Mouse (Mus musculus) R1 (cell line): ENCODE measurements at regions not wholly inside any gene's neighbourhood (a gene's known extent, or its start where the extent isn't known, plus 50 kb on each side); places are given as distances from the start of the nearest gene placed in this dataset.

Source experiments
- DNase-seq: peaks from one replicate; pipeline ENCODE4 v3.0.0-alpha.2; 2018; ENCODE audit warnings: low read depth, low spot score

GRCm38 (mm10) chr16:39102151-39102550 lies 209.7 kb downstream of the Igsf11 start:
- DNase-seq, result peak; percentile 18

- no peak for DNase-seq
Measured at GRCm38 (mm10) chr16:39103360-39104095, 211.1 kb downstream of the Igsf11 start.

GRCm38 (mm10) chr16:39109383-39110033 lies 217.0 kb downstream of the Igsf11 start:
- peak; percentile 62 for DNase-seq

DNA sequence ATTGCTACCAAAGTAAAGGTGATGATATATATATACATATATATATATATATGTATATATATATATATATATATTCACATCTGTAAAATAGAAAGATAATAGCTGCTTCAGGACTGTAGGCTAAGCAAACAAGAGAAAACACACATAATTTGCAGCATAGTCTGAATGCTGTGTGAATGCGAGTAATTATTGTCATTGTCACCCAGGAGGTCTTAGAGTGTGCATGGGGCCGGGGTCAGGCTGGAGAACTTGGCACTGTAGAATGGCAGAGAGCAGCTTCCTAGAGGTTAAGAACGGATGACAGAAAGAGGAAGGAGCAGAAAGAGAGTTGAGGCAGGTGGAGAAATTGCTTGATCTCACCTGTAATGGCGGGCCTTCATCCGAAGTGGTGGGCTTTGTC lies 217.6 kb downstream of the Igsf11 start:
- DNase-seq, result no peak

DNA sequence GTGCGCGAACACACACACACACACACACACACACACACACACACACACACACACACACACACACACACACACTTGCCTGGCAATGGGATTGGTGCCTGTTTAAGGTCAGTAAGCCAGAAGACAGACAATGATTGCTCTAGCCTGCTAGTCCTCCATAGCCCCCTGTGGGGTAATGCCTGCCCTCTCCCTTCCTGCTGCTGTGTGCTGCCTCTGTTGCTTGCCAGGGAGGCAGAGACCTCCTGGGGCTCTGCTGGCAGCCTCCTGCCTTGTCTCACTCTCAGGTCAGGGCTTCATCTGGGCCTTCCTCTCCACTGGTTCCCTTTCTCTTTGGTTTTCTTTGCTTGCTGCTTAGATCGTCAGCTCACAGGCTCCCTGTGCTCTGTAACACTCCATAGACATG lies 225.6 kb downstream of the Igsf11 start:
- DNase-seq, result no peak

- no peak for DNase-seq
Measured at GRCm38 (mm10) chr16:39119811-39120210, 227.3 kb downstream of the Igsf11 start.

DNA sequence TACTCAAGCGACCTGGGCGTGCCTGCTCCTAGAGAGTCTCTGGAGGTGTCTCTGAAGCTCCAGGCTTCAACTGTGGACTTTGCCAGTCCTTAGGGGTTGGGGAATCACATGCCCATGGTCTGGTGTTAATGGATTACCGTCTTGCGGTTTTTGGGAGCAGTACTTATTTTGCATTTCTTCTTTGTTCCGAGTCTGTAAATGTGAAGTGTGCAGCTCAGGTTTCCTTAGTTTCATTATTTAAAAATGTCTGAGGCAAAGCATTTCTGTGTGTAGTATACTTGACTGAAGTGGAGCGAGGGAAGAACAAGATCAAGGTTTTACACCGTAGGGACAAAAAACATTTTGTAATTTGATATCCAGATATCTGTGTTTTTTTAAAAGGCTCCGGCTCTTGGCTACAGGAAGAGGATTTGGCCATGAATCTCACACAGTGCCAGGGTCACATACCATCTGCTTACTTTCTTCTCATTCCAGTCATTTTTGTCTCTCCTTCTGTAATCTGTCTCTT lies 231.0 kb downstream of the Igsf11 start:
- no peak for DNase-seq

DNA sequence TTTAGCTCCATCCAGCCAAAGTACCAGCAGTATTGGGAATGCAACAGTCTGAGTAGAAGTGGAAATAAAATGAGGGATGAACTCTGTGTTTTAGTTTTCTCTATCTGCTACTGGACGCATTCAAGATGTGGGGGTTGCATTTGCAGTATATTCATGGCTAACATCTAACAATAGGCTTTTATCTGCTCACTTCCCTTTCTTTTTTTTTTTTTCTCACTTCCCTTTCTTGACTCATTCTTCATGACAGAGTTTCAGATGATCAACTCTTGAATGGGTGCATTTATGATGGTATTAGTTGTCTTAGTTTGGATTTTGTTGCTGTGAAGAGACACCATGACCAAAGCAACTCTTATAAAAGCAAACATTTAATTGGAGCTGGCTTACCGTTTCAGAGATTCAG lies 240.0 kb downstream of the Igsf11 start:
- DNase-seq, result no peak

- no peak for DNase-seq
Measured at GRCm38 (mm10) chr16:39135777-39136176, 243.3 kb downstream of the Igsf11 start.

- DNase-seq, result no peak
Measured at GRCm38 (mm10) chr16:39147151-39147550, 254.7 kb downstream of the Igsf11 start.

DNA sequence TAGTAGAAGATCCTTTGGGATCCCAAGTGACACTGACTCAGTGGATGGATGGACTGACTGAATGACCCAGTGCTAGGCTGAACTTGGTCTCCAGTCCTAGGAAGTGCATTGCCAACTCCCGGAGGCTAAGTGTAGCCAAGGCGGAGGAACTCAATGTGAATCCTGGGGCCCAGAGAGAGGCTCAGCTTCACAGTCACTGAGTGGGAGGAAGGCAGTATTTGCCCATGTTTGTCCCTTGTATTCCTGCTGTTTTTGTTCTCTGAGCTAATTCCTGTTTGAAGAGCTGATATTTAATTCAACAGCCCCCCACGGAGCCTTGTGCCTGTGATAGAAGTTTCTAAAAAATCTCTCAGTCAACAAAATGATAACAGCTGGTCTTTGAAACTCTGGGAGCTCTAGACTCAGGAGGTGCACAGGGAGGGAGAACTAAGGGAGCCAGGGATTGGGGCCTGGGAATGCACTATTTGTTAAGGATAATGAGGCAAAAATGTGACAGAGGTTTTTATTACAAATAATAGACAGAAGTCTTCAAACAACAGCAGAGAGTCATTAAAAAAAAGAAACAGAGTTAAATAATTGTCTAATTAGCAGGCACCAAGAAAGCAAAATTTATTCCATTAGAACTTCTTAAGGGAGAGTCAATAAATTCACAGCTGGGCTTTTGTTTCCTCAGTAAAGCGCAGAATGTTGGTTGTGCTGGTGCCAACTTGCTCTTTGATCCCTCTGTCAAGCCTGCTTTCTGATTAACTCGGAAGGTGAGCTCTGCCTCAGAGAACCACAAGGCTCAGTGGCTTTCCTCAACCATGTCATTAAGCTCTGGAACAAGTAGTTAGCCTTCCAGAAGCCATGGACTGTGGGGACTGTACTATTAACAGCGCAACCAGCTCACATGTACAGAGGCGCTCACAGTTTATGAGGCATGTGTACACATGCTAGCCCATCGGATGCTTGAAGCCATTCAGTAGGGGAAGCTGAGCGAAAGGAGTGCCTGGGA lies 259.2 kb downstream of the Igsf11 start:
- no peak for DNase-seq

DNA sequence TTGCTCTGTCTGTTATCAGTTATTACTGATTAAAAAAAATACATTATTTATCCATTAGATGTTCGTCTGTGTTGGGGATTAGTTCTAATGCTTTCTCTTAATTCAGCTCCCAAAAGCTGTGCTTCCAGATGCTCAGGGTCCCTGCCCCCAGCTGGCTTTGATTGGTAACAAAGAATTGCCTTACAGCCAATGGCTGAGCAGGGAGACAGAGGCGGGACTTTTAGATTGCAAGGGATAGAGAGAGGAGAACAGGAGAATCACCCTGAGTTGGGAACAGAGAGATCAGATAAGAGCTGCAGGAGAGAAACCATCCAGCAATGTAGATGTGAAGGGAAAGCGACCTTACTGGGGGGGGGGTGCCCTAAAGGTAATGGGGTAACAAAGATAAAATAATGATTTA lies 266.4 kb downstream of the Igsf11 start:
- peak; percentile 6 for DNase-seq

DNA sequence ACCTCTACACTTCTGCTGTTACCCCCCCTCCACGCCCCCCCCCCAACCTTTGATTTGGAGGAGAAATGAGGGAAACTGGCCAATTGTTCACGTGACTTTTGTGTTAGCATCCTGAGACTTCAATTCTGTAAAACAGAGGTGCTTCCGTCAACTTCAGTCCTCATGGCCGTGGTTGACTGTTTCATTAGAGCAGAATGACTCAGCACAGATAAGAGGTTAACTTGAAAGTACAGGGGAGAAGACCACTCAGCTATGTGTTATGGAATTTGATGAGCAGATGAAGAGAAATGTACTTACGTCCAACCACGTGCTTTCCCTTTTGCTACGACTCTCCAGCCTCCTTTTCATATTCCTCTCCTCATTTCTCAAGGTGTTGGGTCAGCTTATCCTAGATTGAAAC lies 267.3 kb downstream of the Igsf11 start:
- no peak for DNase-seq

DNA sequence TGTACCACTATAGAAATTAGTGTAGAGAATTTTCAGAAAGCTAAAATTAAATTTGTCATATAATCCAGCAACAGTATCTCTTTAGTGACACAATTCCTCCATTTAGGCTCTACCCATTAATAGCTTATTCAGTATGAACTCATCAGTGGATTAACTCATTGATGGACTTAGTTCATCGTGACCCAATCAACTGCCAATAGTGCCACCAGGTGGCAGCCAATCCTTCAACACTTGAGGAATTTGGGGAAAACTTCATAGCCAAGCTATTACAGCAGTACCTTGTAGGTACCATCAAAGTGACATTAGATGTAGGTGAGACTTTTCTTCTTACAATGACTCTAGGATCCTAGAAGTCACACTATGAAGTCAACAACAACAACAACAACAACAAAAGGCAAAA lies 270.2 kb downstream of the Igsf11 start:
- no peak for DNase-seq

- no peak for DNase-seq
Measured at GRCm38 (mm10) chr16:39191861-39192260, 299.4 kb downstream of the Igsf11 start.

DNA sequence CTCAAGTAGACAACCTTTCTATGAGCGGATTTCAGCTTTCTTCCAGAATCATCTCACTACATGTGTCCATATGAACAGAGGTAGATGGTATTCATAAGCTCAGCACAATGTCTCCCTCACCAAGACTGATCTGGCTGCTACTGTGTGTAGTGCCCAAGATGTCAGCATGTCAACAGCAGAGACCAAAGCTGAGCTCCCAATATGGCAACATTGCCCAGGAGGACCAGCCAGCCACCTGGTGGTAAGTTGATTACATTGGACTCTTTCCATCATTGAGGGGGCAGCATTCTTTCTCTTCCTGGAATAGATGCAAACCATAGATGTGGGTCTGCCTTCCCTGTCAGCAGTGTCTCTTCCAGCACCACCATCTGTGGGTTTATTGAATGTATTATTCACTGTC lies 303.0 kb downstream of the Igsf11 start:
- no peak for DNase-seq

- no peak for DNase-seq
Measured at GRCm38 (mm10) chr16:39196896-39197295, 304.4 kb downstream of the Igsf11 start.

- DNase-seq, result no peak
Measured at GRCm38 (mm10) chr16:39223551-39223950, 331.1 kb downstream of the Igsf11 start.

DNA sequence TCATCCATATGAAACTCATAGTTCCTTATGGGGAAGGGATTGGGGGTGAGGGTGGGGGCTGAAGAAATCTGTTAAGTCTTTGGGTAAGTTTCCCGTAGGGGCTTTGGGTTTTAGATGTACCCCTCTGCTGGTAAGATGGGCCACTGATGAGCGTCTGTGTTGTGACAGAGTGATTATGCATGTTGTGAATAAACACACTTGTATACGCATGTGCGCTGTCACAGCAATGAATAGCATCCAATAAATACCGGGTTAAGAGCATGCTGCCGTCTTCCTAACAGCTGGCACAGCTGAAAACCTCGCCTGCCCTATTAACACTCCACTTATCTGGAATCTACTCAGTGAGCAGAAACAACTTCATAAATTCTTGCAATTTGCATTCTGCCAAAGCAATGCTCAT lies 337.0 kb downstream of the Igsf11 start:
- no peak for DNase-seq

DNA sequence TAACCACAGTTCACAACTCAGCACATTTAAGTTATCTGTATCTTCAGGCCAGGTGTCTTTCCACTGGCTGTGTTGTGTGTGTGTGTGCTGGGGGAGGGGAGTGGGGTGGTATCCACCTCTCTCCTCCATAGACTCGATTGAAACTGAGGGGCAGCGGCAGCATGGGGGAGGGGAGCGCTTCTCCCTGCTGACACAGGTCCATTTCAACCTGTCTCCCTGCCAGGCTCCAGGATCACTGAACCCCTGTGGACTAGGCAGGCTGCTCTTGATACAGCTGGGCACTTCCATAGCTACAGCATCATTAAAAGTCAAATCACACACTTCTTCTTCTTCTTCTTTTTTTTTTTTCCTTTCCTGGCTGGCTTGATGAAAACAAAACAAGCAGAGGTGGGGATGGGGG lies 338.0 kb downstream of the Igsf11 start:
- no peak for DNase-seq

DNA sequence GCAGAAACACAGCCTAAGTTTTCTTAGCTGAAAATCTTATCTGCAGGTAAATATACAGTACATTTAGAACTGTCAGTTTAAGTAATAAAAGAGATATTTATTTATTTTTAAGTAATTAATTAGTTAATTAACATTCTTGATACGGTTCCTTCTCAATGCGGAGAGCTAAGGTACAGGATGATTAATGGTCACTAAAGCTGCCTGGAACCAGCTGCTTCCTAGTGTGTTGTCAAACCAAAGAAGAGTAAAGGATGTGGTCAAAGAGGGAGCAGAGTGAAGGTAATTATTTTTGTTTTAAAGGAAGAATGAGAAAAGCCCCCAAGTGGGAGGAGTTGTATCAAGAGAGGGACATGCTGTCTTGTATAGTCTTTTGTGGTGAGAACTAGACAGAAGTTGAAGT lies 341.8 kb downstream of the Igsf11 start:
- no peak for DNase-seq

DNA sequence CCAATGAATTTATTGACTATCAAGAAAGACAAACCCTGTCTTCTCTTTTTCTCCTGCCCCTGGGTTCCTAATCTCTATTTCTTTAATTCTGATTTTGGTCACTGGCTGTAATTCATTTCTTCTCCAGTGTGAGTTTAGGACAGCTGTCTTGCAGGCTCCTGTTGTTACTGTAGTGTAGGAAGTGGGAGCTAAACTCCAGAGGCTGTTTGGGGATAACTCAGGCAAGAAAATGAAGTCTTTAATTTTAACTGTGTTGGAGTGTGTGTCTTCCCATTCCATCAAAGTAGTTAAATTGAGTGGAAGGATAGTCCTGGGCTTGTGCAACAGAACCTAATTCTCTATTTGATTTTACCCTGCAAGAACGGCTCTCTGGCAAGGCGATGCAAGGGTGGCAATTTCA lies 381.0 kb downstream of the Igsf11 start:
- no peak for DNase-seq
